Mouse (Mus musculus) adrenal gland, adult 18-20 months (tissue): ENCODE data around the gene Mbd4. TPM values are rescaled to one million over a fixed set of nuclear protein-coding genes. Genes with fewer than 3 reads are reported as not detected.
A peak's percentile ranks its signal among the peaks of the same experiment; 100 is the strongest.

Source experiments
- DNase-seq, 2 experiments: peaks; one replicate each; pipeline ENCODE4 v3.0.0; 2021 to 2022; ENCODE audit warnings: low spot score in 2 of 2
- total RNA-seq, 2 experiments: library from RNA; stranded (reverse); gene quantifications; 1 replicate in 1 of 2; 2 replicates in 1 of 2; pipeline ENCODE4 v1.2.3; 2021

The Mbd4 gene
- total RNA-seq, 2 experiments from 2014 or later = 1.6 to 2.0 TPM

GRCm38 (mm10) chr6:115814104-115814503 lies 39.1 kb downstream of the Mbd4 start:
- peak; percentile 33 to 63 for DNase-seq

DNA sequence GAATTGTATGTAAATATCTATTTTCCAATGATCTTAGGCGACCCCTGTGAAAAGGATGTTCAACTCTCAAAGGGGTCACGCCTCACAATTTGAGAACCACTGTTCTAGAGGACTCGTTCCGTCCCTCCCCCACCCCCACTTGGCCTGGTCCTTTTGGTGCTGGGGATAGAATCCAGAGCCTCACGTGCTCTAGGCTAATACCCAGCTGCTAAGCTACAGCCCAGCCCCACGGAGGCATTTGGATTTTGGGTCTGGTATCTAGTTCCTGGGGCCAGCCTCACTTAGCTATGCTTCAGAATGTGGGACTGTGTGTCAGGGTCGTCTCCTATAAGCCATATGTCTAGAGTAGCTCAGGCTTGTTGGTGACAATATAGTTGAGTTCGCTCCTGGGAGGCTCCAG lies 41.6 kb downstream of the Mbd4 start:
- DNase-seq = no peak

DNA sequence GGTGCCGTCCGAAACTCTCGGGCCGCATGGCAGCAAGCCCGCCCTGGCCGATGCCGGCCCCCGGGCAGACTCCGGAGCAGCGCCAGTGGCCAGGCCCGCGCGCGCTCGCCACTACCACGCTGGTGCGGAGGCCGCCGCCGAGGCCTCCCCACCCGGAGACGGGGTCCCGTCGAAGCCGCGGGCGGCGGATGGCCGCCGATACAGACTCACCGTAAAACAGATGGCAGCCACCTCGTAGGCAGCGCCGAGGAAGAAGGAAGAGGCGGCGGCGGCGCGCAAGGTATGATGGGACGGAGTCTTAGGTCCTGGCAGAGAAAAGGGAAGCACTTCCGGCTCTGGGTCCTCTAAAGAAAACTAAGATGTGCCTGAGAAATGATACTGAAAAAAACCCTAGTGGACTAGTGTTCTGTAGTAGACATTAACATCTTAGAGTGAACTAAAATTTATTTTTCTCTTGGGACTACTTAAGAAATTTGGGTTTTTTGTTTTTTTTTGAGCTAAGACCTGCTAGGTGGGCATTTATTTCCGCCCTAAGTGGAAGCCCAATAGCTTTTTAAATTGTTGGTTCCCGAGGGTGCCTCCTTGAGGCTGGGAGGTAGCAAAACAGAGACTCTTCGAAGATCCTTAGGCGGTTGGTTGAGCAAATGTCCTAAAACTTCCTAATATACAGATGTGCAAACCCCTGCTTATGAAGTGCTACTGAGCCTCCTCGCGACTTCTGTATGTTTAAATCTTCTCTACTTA lies 44.5 kb downstream of the Mbd4 start, which contains the start of gene Rpl32:
Gene Rpl32, minus strand, starts transcription at position 260 of the 744 bp plus-strand sequence.
- peak; percentile 85 to 86 for DNase-seq

DNA sequence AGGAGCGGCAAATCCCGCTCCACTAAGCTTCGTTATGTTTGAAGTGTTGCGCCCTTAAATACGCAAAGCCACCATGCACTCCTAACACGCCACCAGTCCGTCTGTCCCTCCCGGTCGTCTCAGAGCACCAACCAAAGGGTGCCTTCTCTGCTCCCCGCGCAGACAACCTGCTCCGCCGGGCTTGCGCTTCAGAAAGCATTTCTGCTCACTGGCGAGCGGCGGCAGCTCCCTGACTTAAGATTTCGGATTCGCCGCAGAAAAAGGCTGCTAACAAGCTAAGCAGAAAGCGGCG lies 45.0 kb downstream of the Mbd4 start:
- no peak for DNase-seq

DNA sequence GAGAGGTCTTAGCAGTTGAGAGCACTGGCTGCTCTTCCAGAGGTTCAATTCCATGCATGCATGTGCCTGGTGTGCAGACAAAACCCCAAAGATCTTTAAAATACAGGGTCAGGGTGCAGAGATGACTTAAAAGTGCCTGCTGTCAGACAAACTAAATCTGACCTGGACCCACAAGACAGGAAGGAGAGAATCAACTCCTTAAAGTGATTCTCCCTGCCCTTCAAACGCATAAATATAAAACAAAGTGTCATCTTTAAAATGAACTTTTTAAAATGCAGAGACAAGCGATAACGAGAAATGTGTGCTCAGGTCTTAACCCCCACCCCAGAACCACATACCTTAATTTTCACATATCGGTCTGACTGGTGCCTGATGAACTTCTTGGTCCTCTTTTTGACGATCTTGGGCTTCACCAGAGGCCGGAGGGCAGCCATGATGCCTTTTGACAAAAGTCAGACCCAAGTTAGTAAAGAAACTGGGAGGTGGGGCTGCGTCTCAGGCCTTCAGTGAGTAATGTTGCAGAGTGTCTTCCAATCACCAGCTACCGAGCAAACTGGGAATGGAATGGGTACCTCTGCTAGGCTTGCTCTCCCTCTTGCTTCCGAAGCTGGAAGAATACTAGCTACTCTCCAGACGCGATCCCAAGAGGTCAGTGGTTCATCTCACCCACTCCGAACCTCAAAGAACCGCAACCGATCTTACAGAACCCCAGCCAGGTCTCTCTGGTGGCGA lies 45.5 kb downstream of the Mbd4 start:
- DNase-seq = no peak

DNA sequence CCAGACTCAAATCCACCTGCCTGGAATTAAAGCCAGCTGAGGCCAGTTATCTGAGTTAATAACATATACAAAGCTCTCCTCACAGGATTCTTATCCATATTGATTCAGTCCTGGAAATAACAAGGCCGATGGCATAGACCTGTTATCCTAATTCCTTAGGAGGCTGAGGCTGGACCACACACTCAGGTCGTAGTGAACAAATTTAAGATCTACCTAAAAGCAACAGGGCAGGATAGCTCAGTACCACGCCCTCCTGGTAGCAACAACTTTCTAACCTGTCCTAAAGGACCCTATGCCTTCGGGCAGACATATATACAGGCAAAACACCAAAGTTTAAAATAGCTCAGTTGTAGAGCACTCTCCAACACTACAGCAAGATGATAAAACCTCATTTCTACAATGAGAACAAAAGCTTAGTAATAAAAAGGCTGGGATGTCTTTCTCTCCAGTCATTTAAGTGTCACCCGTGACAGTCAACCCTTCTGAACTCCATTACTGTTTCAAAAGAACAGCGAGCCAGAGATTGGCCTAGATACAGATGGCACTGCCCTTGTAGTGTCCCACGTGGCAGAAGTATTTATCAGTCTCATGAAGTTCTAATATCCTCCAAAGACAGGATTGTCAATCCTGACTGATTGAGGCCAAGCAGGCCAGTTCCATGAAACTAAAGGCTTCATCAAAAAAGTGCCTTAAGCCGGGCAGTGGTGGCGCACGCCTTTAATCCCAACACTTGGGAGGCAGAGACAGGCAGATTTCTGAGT lies 48.6 kb downstream of the Mbd4 start:
- DNase-seq = no peak

DNA sequence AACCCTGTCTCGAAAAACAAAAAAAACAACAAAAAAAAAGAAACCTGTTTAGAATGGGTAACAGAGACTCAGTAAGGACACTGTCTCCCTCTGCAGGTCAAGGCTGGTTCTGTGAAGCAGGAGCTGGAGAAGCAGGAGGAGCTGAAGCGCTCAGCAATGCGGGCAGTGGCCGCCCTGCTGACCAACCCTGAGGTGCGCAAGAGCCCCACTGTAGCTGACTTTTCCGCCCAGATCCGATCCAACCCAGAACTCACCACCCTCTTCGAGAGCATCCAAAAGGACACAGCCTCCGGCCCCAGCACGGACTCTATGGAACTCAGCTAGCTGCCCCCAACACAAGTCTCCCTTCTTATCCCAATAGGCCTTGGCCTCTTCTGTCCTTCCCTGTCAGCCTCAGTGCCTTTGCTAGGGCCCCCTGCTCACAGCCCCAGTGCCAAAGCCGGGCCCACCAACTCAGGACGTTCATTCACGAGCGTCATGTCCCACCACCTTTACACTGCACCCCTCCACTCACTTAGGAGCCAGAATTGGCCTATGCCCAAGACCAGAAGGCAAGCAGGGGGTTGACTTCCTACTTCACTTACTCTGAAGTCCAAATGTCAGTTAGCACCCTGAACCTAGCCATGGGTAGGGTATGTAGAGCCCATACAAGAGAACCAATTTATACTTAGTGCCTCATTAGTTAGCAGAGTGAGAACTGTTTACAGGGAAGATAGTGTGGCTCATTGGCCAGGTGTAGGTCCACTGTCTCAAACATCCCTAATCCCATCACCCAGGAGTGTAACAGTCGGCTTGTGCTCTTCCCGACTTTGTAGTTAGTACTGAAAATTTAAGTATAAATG lies 49.4 kb downstream of the Mbd4 start:
- peak; percentile 49 to 64 for DNase-seq

GRCm38 (mm10) chr6:115801811-115802210 lies 51.4 kb downstream of the Mbd4 start:
- no peak for DNase-seq

DNA sequence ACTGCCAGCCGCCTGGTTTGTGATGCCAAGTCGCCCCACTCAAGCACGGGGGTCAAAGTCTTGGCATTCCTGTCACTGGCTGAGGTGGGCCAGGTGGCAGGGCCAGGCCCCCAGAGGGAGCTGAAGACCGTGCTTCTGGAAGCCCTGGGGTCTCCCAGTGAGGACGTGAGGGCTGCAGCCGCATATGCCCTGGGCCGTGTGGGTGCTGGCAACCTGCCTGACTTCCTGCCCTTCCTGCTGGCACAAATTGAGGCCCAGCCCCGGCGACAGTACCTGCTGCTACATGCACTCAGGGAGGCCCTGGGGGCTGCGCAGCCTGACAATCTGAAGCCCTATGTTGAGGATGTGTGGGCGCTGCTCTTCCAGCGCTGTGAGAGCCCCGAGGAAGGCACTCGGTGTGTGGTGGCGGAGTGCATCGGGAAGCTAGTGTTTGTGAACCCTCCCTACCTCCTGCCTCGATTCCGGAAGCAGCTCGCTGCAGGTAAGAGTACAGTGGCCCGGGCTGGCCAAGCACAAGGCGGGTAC lies 60.4 kb downstream of the Mbd4 start:
- DNase-seq = no peak

DNA sequence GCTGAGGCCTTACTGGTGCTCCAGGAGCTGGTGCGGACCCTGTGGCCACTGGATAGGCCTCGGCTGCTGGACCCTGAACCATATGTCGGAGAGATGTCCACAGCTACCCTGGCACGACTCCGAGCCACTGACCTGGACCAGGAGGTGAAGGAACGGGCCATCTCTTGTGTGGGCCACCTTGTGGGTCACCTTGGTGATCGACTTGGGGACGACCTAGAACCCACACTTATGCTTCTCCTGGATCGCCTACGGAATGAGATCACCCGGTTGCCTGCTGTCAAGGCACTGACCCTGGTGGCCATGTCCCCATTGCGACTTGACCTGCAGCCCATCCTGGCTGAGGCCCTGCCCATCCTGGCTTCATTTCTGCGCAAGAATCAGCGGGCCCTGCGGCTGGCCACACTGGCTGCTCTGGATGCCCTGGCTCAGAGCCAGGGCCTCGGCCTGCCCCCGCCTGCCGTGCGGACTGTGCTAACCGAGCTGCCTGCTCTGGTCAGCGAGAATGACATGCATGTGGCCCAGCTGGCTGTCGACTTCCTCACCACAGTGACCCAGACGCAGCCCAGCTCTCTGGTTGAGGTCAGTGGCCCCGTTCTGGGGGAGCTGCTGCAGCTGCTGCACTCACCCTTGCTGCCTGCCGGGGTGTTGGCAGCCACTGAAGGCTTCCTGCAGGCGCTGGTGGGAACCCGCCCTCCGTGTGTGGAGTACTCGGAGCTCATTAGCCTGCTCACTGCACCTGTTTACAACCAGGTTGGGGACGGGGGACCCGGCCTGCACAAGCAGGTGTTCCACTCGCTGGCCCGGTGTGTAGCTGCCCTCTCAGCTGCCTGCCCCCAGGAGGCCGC lies 61.1 kb downstream of the Mbd4 start:
- no peak for DNase-seq

DNA sequence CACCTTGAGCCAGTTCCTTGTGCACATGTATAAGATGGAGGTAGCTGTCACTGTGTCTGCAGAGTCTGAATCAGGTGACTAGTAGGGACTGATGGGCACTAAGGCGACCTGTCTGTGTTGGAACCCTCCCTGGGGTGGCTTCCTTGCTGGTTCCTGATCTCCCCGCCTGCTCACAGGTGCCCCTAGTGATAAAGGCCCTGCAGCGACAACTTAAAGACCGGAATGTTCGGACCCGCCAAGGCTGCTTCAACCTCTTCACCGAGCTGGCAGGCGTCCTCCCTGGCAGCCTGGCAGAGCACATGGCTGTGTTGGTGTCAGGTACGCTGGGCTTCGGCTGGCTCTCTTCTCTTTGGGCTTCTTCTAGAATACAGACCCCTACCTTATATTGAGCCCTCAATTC lies 62.2 kb downstream of the Mbd4 start:
- DNase-seq = no peak

Other genes with a start within 250 kb of the Mbd4 start
- gene Raf1, start 176.7 kb downstream of the Mbd4 start, total RNA-seq = 100 to 1,000 TPM in 1 of 2 experiments, 10 to 100 TPM in 1; 89.9 to 101 TPM
- gene Tmem40, start 91.0 kb downstream of the Mbd4 start, total RNA-seq = under 1 TPM; 0.43 to 0.45 TPM
- gene Cand2, start 78.8 kb downstream of the Mbd4 start, total RNA-seq = 1 to 10 TPM; 5.8 to 9.5 TPM
- gene Rpl32, start 44.6 kb downstream of the Mbd4 start, total RNA-seq = 1,000 to 10,000 TPM; 1,000 to 1,116 TPM
- gene Efcab12, start 15.0 kb downstream of the Mbd4 start, total RNA-seq = under 1 TPM; 0.58 to 0.80 TPM
- gene Ift122, start 99 bp upstream of the Mbd4 start, total RNA-seq = 10 to 100 TPM; 14.7 to 15.1 TPM
- gene Rho, start 78.4 kb upstream of the Mbd4 start, total RNA-seq = under 1 TPM; 0.26 to 0.40 TPM
- not detected for gene H1foo, start 91.6 kb upstream of the Mbd4 start, total RNA-seq
- 100 to 1,000 TPM; 116 to 135 TPM for gene Plxnd1, start 141.6 kb upstream of the Mbd4 start, total RNA-seq